Mouse (Mus musculus) adrenal gland, postnatal 14 days (tissue): ENCODE results near the gene Wsb2. TPM values are rescaled to one million over a fixed set of nuclear protein-coding genes. Genes with fewer than 3 reads are reported as not detected.
A peak's percentile ranks its signal among the peaks of the same experiment; 100 is the strongest.

Source experiments
- DNase-seq: peaks from one replicate; pipeline ENCODE4 v3.0.0; 2021; ENCODE audit warnings: mixed read lengths
- long read RNA-seq, 2 experiments: library from polyadenylated mRNA; stranded (forward); transcript quantifications; one replicate each; pipeline ENCODE4 v2.0.0; 2021
- total RNA-seq: library from RNA; stranded (reverse); gene quantifications from 2 replicates; pipeline ENCODE4 v1.2.3, GENCODE M21; 2021

The Wsb2 gene
- total RNA-seq, result 100 and 103 TPM in 2 replicates
- long read RNA-seq, experiment 1, transcript Wsb2-201 (9 exons, 2,421 nt), result major isoform, 312 of 377 reads
- long read RNA-seq, experiment 1, transcript Wsb2-202 (8 exons, 1,526 nt), result minor isoform, 5 of 377 reads
- long read RNA-seq, experiment 1, partial matches to known transcripts, result 29 of 377 reads
- long read RNA-seq, experiment 1, other reads (novel, unspliced or antisense), result 28 of 377 reads
- long read RNA-seq, experiment 2, transcript Wsb2-201 (9 exons, 2,421 nt), result major isoform, 218 of 245 reads
- long read RNA-seq, experiment 2, partial matches to known transcripts, result 9 of 245 reads
- long read RNA-seq, experiment 2, other reads (novel, unspliced or antisense), result 11 of 245 reads

DNA sequence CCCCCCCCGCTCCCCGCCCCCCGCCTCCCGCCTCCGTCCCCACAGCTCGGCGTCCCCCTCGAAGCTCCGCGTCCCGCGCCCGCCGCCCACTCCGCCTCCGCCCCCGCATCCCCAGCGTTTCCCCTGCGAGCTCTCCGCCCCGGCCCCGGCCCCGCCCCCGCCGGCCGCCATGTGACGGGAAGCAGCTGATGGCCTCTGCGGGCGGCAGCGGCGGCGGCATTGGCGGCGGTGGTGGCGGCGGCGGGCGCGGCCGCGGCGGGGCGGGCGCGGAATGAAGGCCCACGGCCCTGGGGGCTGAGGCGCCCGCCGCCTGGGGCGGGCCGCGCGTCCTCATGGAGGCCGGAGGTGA is at the start of gene Wsb2:
Gene Wsb2, plus strand, starts transcription at position 176 of the 349 bp plus-strand sequence.
- peak; percentile 95 for DNase-seq

DNA sequence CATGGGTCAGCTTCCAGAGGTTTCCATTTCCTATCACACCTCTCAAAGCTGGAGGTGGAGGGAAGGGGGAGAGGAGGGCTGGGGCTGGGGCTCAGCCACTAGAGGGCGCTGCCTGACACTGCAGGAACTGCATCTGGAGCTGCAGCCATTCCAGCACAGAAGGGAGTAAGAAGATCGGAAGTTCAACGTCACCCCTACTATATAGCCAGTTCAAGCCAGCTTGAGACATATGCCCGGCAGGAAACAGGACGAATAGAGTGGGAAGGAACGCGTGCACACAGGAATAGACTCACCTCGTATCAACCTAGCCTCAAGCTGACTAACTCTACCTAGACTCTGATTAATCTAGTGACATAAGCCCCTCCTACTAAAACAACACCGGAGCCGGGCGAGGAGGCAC is 49.4 kb upstream of the Wsb2 start:
- DNase-seq, result peak; percentile 91

DNA sequence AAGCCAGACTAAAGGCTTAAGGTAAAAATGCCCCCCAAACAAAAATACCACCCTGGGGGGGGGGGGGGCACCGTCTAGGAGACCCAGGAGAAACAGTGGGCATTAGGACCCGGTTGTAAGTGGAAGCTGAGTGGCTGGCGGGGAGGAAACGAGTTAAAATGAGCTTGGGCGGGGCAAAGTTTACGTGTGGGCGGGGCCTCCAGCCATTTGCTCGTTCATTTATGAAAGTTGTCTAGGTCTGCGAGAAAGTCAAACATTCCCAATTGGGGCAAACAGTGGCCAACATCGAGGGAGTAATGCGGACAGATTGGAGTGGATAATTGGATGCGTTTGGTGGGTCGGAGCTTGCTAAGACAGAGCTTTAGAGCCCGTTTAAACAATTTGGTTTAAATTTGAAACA is 43.7 kb upstream of the Wsb2 start:
- peak; percentile 81 for DNase-seq

DNA sequence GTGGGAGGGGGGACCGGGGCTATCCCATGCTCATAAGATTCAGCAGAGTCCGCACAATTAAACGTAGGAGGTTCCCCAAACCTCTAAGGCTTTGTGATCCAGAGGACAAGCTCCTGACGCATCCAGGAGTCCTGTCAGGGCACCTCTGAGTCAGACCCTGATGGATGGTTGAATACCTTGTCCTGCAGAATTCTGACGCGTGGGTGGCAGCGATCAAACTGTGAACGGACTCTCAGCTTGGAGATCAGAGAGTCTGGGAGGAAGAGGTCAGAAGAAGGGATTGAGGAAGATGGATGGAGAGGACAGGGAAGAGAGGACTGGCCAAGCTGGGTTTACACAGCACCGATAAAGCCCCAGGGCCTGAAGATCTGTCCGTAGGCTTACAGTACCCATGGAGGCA is 43.2 kb upstream of the Wsb2 start:
- DNase-seq, result peak; percentile 32

DNA sequence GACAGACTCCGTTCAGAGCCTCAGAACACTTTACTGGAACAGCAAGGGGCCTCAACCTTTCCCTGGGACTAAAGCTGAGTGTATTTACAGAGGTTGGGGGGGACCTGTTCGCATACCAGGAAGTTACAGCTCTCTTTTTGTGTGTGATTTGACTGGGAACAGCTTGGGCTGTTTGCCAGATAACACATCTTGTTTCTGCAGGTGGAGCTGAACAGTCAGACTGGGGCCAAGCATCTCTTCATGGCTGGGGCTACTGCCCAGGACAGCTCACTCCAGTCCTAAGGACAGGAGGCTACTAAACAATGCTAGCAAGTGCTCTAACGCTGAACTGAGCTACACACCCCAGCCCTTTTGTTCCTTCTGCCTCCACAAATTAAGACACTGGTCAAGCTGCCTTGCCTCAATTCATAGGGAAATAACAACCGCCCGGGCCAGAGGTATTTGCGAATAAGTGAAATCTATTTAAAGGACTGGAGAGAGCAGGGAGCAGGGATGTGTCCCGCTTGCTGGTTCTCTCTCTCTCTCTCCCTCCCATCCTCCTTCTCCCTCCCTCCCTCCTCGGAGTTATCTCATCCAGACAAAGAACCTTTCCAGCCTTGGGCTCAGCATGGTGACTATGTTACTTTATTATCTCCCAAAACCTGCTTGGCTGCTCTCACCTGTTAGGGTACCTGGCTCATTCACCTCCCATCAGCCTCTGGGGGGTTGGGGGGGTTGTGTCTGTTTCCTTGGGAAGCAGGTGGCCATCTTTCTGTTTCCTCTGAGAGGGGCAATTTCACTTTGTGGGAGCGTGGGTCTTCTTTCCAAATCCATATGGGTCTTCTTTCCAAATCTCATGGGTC is 42.3 kb upstream of the Wsb2 start:
- DNase-seq, result no peak

DNA sequence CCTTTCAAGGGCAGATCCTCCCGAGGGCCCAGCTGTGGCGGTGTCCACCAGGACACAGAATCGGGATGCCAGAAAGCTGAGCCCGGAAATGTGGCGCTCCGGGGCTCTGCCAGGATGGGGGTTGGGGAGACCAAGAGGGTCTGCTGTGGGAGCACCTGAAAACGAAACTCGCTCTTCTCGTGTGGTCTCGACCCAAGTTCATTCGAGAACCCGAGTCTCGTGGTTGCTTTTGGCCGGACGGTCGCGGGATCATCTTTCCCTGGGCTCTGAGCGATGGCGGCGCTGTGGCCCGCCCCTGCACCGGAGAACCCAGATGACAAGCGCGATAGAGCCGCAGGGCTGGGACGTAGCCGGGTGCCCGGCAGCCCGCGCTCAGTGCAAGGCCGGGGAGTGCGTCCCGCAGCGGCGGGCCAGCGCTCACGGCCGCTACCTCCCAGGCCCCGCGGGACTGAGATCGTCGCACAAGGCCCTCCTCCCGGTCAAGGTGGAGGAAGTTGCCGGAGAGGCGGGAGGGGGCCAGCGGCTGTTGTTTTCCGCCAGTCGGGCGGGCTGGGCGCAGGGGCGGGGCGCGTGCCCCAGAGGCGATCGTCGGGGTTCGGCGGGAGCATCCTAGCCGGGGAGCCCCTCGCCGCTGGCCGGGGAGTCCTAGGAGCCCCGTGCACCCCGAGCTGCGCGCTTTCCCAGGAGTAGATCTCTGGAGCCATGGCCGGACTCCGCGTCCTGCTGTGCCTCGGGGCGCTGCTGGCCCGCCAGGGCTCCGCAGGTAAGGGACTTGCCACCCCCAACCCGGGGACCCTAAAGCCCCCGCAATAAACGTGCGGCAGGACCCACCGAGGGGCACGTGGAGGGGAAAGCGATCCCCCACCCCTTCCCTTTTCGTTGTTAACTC is 38.1 kb upstream of the Wsb2 start, which contains the start of gene Vsig10:
Gene Vsig10, plus strand, starts transcription at position 343 of the 889 bp plus-strand sequence.
- peak; percentile 88 for DNase-seq

DNA sequence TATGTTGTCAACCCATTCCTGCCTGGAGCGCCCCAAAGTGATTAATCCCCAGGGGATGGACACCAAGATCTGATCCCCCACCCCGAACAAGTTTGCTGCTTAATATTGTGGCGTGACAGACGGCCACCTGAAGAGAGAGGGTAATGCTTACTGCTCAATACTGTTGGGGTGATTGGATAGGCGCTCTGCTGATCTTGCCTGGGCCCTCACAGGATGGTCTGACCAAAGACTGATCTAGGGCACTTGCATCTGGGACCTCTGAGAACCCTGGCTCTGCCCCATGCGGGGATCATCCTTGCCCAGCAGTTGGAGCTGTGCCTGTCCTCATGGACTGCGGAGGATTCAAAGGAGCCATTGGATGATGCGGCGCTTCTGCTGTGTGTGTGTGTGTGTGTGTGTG is 33.4 kb upstream of the Wsb2 start:
- DNase-seq, result no peak

DNA sequence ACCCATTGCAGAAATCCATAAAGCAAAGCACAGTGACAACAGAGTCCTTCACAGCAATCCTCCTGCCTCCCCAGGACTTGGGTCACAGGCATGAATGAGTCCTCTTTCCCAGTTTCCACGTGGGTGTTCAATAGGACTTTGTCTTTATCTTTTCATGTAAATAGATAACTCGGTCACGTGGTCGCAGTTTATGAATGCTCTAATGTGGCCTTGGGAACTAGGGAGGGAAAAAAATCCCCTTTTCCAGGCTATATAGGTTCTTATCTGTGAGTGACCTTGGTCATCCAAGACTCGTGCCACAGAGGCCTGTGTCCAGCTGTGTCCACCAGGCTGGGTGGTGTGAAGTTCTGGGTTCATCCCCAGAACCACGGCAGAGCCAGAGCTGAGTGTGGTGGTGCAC is 30.7 kb upstream of the Wsb2 start:
- no peak for DNase-seq

DNA sequence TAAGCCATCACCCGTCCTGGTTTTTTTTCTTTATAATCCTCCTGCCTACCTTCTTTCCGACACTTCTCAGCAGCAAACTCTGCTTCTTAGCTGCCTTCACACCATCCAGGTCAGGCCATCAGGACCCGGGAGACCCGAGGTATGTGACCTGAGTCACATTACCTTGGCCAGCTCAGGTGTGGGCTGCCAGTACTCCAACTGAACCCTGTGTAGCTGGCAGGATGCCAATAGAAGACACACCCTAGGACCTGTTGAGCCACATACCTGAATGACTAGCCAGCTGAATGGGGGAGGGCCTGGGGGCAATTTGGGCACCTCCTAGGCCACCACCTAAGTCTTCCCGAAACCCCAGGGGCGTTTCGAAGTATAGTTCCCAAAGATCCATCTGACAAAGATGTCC is 26.6 kb upstream of the Wsb2 start:
- DNase-seq, result no peak

DNA sequence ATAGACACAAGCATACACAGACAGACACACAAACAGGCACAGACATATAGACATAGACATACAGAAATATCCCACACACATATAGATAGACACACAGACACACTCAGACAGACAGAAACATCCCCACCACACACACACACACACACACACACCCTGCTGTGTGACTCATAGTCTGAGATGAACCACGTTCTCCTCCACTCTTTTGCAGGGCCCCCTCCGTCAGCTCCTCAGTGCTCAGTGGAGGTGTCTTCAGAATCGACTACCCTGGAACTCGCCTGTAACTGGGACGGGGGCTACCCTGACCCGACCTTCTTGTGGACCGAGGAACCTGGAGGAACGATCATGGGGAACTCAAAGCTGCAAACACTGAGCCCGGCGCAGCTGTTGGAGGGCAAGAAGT is 19.1 kb upstream of the Wsb2 start:
- DNase-seq, result no peak

DNA sequence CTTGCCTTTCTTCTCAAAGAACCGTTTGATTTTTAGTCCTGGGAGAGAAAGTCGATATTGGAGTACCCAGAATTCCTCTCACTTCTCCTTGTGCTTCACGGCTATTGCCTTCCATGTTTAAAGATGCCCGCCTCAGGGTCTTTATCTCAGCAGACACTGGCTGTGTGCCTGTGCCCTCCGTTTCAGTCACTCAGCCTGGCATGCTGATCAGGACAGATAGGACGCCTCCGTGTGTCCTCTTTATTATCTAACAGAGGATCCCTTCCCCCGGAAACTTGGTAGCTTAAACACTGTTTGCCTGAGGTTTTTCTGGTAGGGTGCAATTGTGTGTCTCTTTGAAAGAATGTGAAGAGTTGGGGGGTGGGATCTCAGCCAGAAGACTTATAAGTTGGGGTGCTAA is 18.6 kb upstream of the Wsb2 start:
- DNase-seq, result no peak

DNA sequence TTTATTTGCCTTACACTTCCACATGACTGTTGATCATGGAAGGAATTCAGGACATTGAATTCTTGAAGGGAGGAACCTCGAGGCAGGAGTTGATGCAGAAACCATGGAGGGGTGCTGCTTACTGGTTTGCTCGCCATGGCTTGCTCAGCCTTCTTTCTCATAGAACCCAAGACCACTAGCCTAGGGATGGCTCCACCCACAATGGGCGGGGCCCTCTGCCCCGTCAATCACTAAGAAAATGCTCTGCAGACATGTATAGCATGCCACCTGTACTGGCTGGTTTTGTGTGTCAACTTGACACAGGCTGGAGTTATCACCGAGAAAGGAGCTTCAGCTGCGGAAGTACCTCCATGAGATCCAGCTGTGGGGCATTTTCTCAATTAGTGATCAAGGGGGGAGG is 17.0 kb upstream of the Wsb2 start:
- no peak for DNase-seq

DNA sequence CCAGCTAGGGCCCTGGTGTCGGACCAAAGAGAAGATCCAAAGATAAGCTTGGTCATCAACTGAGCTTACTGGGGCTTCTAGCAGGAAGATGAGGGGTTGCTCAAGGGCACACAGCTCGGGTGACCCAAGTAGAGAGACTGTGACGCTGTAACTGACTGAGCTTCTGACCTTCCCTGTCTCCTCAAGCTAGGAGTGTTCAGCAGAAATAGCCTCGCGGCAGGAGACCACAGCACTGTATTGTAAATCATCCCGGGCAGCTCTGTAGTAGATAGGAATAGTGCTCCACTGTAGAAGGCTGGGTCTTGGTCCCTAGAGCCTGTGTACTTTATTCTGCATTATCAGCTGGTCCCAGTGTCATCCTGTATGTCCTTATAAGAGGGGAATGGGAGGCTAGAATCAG is 15.2 kb upstream of the Wsb2 start:
- no peak for DNase-seq

DNA sequence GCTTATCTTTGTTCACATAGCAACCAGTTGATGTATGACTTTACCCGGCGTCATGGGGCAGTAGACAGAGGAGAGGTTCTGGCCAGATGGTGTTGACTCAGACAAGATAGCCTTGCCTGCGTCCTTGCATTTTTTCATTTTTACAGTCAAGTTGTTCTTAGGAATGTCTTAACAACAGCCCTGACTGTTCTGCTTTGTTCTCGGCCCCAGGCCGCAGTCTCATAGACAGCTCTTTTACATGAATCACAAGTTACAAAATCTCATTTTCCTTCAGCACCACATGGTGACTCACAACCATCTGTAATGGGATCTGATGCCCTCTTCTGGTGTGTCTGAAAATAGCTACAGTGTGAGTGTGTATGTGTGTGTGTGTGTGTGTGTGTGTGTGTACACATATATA is 12.6 kb upstream of the Wsb2 start:
- DNase-seq, result peak; percentile 33

DNA sequence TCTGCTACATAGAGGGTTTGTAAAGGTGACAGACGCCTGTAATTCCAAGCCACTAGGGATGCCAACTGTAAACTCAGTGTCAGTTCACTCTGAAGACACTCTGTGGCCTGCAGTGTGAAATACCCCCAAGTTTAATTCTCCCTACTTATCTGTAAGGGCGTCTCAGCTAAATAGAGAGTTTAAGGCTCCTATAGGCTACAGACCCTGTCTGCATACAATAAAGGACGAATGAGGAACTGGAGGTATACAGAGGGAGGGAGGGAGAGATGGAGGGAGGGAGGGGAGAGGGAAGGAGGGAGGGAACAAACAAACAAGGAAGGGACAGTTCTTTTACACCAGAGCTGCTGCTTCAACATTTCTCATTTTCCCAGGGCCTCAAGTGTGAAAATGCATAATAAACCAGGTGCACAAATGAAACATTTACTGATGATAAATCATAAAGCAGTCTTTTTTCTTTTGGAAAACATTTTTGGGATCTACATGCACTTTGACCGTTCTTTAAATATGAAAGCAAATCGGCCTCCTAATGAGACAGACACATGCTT is 11.6 kb upstream of the Wsb2 start:
- no peak for DNase-seq

DNA sequence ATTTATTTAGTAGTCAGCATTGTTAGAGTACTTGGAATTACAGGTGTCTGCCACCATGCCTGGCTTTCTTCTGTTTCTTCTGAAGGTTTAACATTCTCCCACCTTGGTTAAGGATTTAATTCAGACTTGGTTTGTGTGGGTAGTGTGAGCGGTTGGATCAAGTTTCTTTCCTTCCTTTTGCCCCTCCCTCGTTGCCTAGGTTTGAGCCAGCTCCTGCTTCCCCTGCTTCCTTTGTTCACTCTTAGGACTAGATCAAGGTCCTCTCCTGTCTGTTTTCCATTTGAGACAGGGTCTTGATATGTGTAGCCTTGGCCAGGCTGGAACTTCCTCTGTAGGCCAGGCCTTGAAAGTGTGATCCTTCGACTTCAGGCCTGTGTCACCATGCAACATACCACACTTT is 10.8 kb upstream of the Wsb2 start:
- no peak for DNase-seq

DNA sequence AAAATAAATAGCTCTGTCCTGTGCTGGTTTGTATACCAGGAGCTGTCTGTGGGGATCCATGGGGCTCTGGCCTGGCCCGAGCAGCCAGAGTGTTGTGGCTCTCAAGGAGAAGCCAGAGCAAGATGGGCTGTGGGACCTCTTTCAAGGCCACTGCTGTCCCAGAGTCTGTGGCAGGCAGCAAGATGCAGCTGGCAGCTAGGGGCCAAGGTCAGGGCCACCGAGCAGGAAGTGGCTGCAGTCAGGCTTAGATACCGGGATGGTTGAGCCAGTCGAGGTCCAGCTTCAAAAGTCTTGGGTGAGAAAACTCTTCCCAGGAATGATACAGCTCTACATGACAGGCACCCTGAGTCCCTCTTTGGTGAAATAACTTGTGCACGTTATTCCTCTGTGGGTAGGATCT is 10.1 kb upstream of the Wsb2 start:
- peak; percentile 56 for DNase-seq

DNA sequence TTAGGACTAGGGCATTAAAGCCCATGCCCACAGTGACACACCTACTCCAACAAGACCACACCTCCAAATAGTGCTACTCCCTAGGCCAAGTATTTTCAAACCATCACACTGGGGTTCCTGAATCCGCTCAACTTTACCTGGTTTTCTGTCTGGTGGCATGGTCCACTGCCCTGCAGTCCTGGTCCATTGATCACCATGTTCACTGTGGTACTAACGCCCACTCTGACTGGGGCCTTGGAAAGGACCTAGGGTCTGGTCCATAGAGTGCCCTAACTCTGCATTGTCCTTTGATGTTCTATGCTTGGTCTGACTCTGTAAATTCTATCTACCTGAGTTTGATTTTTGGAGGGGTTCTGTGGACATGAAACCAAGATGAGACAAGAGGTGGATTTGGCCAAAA is 9.3 kb upstream of the Wsb2 start:
- DNase-seq, result no peak

DNA sequence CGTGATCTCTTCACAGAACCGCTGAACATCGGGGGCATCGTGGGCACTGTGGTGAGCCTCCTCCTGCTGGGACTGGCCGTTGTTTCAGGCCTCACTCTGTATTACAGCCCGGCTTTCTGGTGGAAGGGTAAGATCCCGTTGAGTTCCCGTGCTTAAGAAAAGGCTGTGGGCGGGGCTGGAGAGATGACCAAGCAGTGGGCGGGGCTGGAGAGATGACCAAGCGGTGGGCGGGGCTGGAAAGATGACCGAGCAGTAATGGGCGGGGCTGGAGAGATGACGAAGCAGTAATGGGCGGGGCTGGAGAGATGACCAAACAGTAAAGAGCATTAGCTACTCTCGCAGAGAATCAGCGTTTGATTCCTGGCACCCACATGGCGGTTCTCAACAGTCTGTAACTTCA is 8.8 kb upstream of the Wsb2 start:
- DNase-seq, result peak; percentile 89

DNA sequence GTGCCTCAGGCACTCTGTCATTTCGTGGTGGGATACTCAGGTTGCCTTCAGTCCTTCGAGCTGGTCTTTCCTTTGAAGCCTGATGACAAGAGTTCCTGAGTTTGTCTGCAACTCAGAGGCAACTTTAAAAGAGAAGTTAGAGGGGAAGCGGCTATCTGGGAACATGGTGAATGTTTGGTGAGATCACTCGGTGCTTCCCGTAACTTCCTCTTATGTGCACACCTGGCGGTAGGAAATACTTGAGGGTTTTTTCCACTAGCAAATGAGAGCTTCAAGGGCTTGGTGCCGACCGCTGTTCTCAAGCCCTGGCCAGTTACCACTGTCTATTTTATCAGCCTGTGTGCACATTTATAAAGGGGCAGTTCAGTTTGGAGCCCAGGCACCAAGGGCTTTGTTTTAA is 3.0 kb upstream of the Wsb2 start:
- DNase-seq, result no peak

DNA sequence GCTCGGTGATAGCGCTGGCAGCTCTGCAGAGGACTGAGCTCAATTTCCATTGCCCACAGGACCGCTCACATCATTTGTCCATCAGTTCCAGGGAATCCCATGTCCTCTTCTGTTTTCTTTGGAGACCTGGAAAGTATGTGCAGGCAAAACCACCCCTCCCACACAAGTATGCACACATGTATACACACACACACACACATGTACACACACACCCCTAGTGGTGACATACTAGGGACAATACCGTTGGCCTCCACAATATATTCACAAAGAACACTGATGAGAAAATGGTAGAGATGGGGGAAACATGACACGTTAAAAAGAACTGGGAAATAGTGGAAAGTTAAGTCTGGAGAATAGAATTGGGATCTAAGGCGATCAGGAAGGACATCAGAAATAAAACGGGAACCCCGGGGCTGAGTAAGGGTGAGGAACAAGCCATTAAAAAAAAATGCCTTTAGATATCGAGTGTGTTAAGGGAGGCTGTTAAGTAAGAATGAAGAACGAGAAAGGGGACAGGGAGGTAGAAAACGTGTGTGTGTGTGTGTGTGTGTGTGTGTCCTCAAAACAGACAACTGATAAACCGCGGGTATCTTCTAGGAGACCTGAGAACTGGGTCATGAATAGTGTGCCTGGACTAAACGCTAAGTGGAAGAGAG is 1.3 kb upstream of the Wsb2 start:
- no peak for DNase-seq
